ENCODE assay signal across 9 mouse cellular contexts in genomic region chr6:149310226-149310625, GRCm38 (mm10). TPM values are rescaled to one million over a fixed set of nuclear protein-coding genes. Genes with fewer than 3 reads are reported as not detected.
A peak's percentile ranks its signal among the peaks of the same experiment; 100 is the strongest.
DNase-seq lines count a peak whose midpoint lies in the region; ATAC-seq and TF ChIP-seq lines count a peak whose summit lies in the region.
"Had no signal": no experiment of that assay in that cellular context is flagged by ENCODE, and none has a peak within 500 bp of the region (broad histone marks: within the 10 kb centered on the region; RNA-seq: fewer than 3 reads in every experiment).

No protein-coding gene starts in this region.

- peaks cover 12% of the 10 kb centered on the region for H3K4me1 ChIP-seq in embryonic facial prominence, embryonic 13.5 days
- no peaks in the 10 kb centered on the region for H3K4me1 ChIP-seq in intestine, embryonic 15.5 days (replicated peaks)

- H3K27me3 ChIP-seq in embryonic facial prominence, embryonic 13.5 days: no peaks in the 10 kb centered on the region
- no peaks in the 10 kb centered on the region for H3K27me3 ChIP-seq in intestine, embryonic 15.5 days (replicated peaks)
- H3K27me3 ChIP-seq in myocyte (ENCODE audit: control insufficient read depth, insufficient read depth, insufficient read length): no peaks in the 10 kb centered on the region

- intact Hi-C loops in left cerebral cortex, adult 2 months (cut with DNase I): no loop called here
- intact Hi-C loops in left cerebral cortex, postnatal 10 days (cut with DNase I): no loop called here
- intact Hi-C loops in left cerebral cortex, postnatal 14 days (cut with DNase I): no loop called here

- peak overlapping the region; percentile 98 for H3K9ac ChIP-seq in embryonic facial prominence, embryonic 13.5 days
- peak overlapping the region; percentile 98 for H3K9ac ChIP-seq in intestine, embryonic 15.5 days

- peaks cover 35% of the 10 kb centered on the region for H3K36me3 ChIP-seq in embryonic facial prominence, embryonic 13.5 days
- 0 out of 2 replicates have a peak, but pooled peaks cover 2% of the 10 kb centered on the region for H3K36me3 ChIP-seq in intestine, embryonic 15.5 days
- H3K36me3 ChIP-seq in myocyte (ENCODE audit: control insufficient read depth, insufficient read depth): peaks cover 37% of the 10 kb centered on the region

- TF ChIP-seq POLR2A in myocyte (IDR thresholded peaks at IDR 0.05; ENCODE audit: insufficient read length, low read depth): no peak

- no peak overlapping the region for H3K27ac ChIP-seq in left cerebral cortex, adult 2 months
- peak overlapping the region; percentile 99; the same call in 1 of the 2 replicates for H3K27ac ChIP-seq in embryonic facial prominence, embryonic 13.5 days
- no peak overlapping the region for H3K27ac ChIP-seq in intestine, embryonic 15.5 days

- no peak for DNase-seq in left cerebral cortex, adult 2 months (ENCODE audit: extremely low spot score in 1 of 2, low spot score in 2 of 2)
- DNase-seq in left cerebral cortex, postnatal 10 days (ENCODE audit: extremely low spot score in 1 of 2, low spot score in 2 of 2): no peak
- no peak for DNase-seq in left cerebral cortex, postnatal 14 days (ENCODE audit: low spot score in 2 of 2)
- no peak for DNase-seq in right cerebral cortex, postnatal 4 days
- DNase-seq: gastrocnemius, postnatal 10 days had no signal

- peak overlapping the region; percentile 96 for H3K4me3 ChIP-seq in left cerebral cortex, adult 2 months
- H3K4me3 ChIP-seq in embryonic facial prominence, embryonic 13.5 days: peak overlapping the region; percentile 91
- H3K4me3 ChIP-seq in intestine, embryonic 15.5 days (replicated peaks): peak overlapping the region; percentile 95
- H3K4me3 ChIP-seq in myocyte: peak overlapping the region; percentile 76

- no peak for ATAC-seq in embryonic facial prominence, embryonic 13.5 days (ENCODE audit: insufficient number of reproducible peaks, insufficient read depth, low FRiP score, low TSS enrichment, low read depth)
- ATAC-seq in intestine, embryonic 15.5 days: no peak
- ATAC-seq in granulocyte monocyte progenitor cell, adult 5-6 weeks (replicated peaks; ENCODE audit: poor library complexity, severe bottlenecking): no peak

- TF ChIP-seq CTCF in left cerebral cortex, adult 2 months (IDR thresholded peaks at IDR 0.05): no peak

- WGBS in embryonic facial prominence, embryonic 13.5 days: 51% methylated on average over 2 of the region's 2 CpGs
- 36% methylated on average over 2 of the region's 2 CpGs for WGBS in intestine, embryonic 15.5 days

- H3ac ChIP-seq in myocyte (ENCODE audit: control insufficient read depth, insufficient read length): peak overlapping the region; percentile 55

- 0 out of 2 replicates have a peak, but pooled peaks cover 6% of the 10 kb centered on the region for H3K9me3 ChIP-seq in embryonic facial prominence, embryonic 13.5 days
- H3K9me3 ChIP-seq in intestine, embryonic 15.5 days: no peaks in the 10 kb centered on the region

- peak overlapping the region; percentile 65 for H3K4me2 ChIP-seq in embryonic facial prominence, embryonic 13.5 days
- peak overlapping the region; percentile 60 for H3K4me2 ChIP-seq in intestine, embryonic 15.5 days (replicated peaks)
- H3K4me2 ChIP-seq in myocyte (ENCODE audit: low read depth): peak overlapping the region; percentile 70

- H3K79me2 ChIP-seq in myocyte (ENCODE audit: control insufficient read depth, insufficient read depth): peaks cover 57% of the 10 kb centered on the region

TF ChIP-seq in myocyte, 11 proteins besides CTCF, POLR2A, EP300 and RAD21:
- TF ChIP-seq USF1 (IDR thresholded peaks at IDR 0.05; ENCODE audit: low read depth) (no peak), TCF3 (IDR thresholded peaks at IDR 0.05; ENCODE audit: insufficient read length, low read depth) (no peak), MAX (IDR thresholded peaks at IDR 0.05; ENCODE audit: low read depth) (no peak), SRF (IDR thresholded peaks at IDR 0.05; ENCODE audit: control insufficient read depth, insufficient read length, low read depth) (no peak)

RNA-seq across cellular contexts. Expression of gene Resf1, which starts 1.0 kb away (rescaled TPM):
- total RNA-seq in left cerebral cortex, adult 2 months (2021): 10 to 100 TPM; 16.3 to 18.2 TPM
- total RNA-seq in left cerebral cortex, postnatal 10 days (2021): 10 to 100 TPM; 13.9 to 15.6 TPM
- polyA plus RNA-seq in embryonic facial prominence, embryonic 13.5 days (2015; fragmentation: Nextera tagmentation; extraction: Ambion mirVana): 52.8 and 59.2 TPM in 2 replicates
- polyA plus RNA-seq in intestine, embryonic 15.5 days (2015; fragmentation: Nextera tagmentation; extraction: Ambion mirVana): 33.9 and 39.5 TPM in 2 replicates
- polyA plus RNA-seq in myocyte (2012; fragmentation: generic; extraction: Trizol): 8.2 TPM
- total RNA-seq in granulocyte monocyte progenitor cell, adult 5-6 weeks (2014; fragmentation: Nextera tagmentation): 26.0 and 26.5 TPM in 2 replicates
- total RNA-seq in granulocyte monocyte progenitor cell, adult 5-6 weeks (2017): 29.9 and 47.7 TPM in 2 replicates
- 10 to 100 TPM; 13.7 to 15.8 TPM for total RNA-seq in left cerebral cortex, postnatal 14 days (2021)
